Mouse (Mus musculus) liver, adult 2 months (tissue): ENCODE data around the gene Gfy.

Source experiments
- CTCF ChIP-seq: fragments of 200-500 bp; IDR thresholded peaks from 2 replicates; pipeline ENCODE4 v1.5.1; 2011; ENCODE audit warnings: low read depth, low read length, control low read depth
- POLR2A ChIP-seq: fragments of 200-500 bp; IDR thresholded peaks from 2 replicates; pipeline ENCODE4 v1.6.1; 2011; ENCODE audit warnings: low read length, control low read depth; ENCODE audit not compliant: insufficient read depth; ENCODE audit errors: extremely low read depth

DNA sequence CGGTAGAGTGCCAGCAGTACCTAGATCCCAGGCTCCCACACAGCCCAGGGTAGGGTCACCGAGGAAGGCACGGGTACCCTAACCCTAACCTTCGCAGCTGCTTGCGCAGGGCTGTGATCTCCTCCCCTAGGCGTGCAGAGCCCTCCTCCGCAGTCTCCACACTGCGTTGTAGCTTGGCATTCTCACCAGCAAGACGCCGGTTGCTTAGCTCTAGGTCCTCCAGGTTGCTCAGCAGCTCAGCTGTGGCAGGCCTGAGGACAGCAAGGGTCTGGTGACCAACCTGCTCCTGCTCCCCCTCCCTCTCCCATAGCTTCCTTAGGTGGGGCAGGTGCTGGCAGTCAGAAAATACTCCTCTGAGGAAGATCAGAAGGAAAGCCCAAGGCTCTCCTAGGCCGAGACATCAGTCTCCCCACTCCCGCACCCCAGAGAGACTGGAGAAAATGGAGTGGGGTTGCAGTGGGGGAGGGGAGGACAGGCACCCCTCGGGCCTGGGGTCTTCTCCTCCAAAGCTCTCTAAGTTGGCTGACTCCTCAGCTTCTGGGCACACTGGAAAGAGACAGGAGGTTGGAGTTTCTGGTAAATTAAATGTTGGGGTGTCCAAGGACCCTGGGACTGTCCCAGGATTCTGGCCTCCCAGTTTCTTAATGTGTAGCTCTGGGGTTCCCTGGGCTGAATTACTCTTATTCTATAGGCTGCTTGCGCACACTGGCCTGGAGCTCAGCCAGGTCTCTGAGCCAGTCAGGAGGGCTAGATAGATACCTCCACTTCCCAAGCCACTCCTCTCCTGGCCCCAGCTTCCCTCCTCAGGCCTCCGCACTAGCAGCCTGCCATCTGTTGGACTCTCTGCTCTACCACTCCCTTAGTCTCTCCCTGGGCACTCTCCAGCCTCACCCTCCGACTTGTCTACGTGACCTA lies 14.8 kb upstream of the Gfy start:
- TF ChIP-seq CTCF (no peak), POLR2A (no peak)
